Mouse (Mus musculus) left cerebral cortex, adult 18-20 months (tissue): ENCODE data around the gene Gm13078. TPM values are rescaled to one million over a fixed set of nuclear protein-coding genes. Genes with fewer than 3 reads are reported as not detected.

Experiments used
- DNase-seq, 2 experiments: peaks; one replicate each; pipeline ENCODE4 v3.0.0; 2021 to 2022; ENCODE audit warnings: low spot score in 2 of 2, mixed read lengths in 1 of 2
- long read RNA-seq, 2 experiments: library from polyadenylated mRNA; stranded (forward); transcript quantifications; one replicate each; pipeline ENCODE4 v2.0.0; 2021
- total RNA-seq, 2 experiments: library from RNA; stranded (reverse); gene quantifications; 2 replicates each; pipeline ENCODE4 v1.2.3; 2021

The Gm13078 gene
- total RNA-seq = not detected
- long read RNA-seq, experiment 1 = 0 reads
- long read RNA-seq, experiment 2 = 0 reads

DNA sequence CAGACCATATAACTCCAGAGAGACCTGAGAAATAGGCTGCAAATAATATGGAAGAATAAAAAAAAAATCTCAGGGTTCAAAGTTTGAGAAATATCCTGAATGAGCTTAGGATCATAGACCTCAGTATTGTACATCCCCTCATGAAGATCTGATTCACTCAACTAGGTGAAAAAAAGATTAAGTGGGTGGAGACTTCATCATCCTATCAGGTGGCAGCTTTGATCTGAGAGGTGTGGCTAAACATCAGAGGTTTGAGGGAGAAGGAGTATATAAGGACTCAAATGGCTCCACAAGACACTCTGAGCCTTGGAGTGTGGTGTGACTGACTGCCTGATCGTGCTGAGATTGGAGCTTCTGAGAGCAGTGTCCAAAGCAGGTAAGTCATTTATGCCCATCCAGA, at the start of gene Gm13078:
Gene Gm13078, plus strand, starts transcription at position 301 of the 400 bp plus-strand sequence.
- no peak for DNase-seq

DNA sequence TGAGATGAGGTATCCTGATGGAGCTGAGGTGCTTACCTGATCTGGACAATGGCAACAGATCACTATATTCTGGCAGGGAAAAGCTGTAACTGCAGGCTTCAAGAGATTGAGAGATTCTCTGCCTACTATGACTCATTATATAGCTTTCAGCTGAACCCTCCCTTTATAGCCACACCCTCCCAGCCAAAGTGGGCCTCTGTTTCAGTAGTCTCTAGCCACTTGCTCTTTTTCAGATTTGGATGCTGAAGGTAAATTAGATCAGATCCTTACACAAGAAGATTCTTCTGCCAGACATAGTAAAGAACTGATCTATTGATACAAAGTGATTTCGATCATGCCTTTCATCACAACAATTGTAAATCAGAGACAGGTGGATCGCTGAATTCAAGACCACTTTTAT, 16.6 kb upstream of the Gm13078 start, which contains the start of gene Gm13089:
Gene Gm13089, minus strand, starts transcription at position 101 of the 400 bp plus-strand sequence.
- DNase-seq = no peak

Other genes with a start within 250 kb of the Gm13078 start
- gene Gm13043, start 208.1 kb upstream of the Gm13078 start, total RNA-seq = not detected
- gene Gm13040, start 183.5 kb upstream of the Gm13078 start, total RNA-seq = not detected
- not detected for gene BC080695, start 167.8 kb upstream of the Gm13078 start, total RNA-seq
- gene Gm13057, start 167.7 kb upstream of the Gm13078 start, total RNA-seq = not detected
- gene Gm13083, start 104.5 kb upstream of the Gm13078 start, total RNA-seq = not detected
- not detected for gene Gm13088, start 62.2 kb upstream of the Gm13078 start, total RNA-seq
- gene Gm13089, start 16.7 kb upstream of the Gm13078 start, total RNA-seq = not detected
- not detected for gene Gm13023, start 69.9 kb downstream of the Gm13078 start, total RNA-seq
- gene Gm13084, start 96.6 kb downstream of the Gm13078 start, total RNA-seq = not detected
- not detected for gene Gm13103, start 127.0 kb downstream of the Gm13078 start, total RNA-seq
- not detected for gene Pramef6, start 180.9 kb downstream of the Gm13078 start, total RNA-seq
- not detected for gene Pramef25, start 231.6 kb downstream of the Gm13078 start, total RNA-seq
- not detected for gene Gm13101, start 247.5 kb downstream of the Gm13078 start, total RNA-seq